Mouse (Mus musculus) G1E (cell line): Measurements from ENCODE around the gene Grik3.
"Not testable (repeated sequence)": the region's sequence is repeated elsewhere in the genome, so short reads cannot be mapped to it uniquely, and the experiment has no call there.

Experiments
- CTCF ChIP-seq: IDR thresholded peaks from 2 replicates; pipeline ENCODE4 v1.5.1; 2012; ENCODE audit warnings: low read depth, low read length, inconsistent platforms, mixed read lengths
- GATA1 ChIP-seq: IDR thresholded peaks from 2 replicates; pipeline ENCODE4 v1.6.1; 2012; ENCODE audit warnings: borderline replicate concordance, low read length, inconsistent platforms, mixed read lengths

DNA sequence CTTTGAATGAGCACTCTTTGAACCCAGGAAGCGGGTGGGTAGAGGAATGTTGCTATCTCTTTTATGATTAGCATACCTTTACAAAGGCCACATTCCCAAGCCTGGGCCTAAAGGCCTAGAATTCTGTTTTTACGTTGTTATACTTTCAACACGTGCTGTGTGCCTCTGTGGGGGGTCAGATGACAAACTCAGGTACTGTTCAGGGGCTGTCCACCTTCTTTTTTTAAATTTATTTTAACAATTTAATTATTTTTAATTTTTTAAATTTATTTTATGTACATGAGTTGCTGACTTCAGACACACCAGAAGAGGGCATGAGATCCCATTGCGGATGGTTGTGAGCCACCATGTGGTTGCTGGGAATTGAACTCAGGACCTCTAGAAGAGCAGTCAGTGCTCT lies 118.4 kb downstream of the Grik3 start:
- TF ChIP-seq CTCF, GATA1: not testable (repeated sequence)
